Mouse (Mus musculus): ENCODE measurements around the gene Ubap1.

The Ubap1 gene

GRCm38 (mm10) chr4:41348584-41349198, at the start of gene Ubap1:
Gene Ubap1 (plus strand): TSS chr4:41348996.
- DNase-seq (ENCODE audit: low read depth, low spot score) = peak; percentile 97

DNA sequence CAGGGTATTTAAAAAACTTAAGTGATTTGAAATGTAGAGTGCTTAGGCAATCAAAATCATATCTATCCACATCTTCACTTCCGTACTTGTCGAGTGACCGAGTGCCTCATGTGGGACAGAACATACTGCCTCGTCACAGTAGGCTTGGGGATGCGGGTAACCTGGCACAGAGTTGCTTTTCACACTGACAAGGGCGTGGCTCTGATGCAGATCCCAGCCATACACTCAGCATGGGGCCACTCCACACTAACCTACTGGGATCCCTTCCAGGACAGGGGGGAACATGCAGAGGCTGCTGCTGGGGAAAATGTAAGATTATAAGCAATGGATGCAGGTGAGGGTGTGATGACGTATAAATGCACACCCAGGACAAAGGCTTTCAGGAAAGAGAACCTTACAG, 45.1 kb upstream of the Ubap1 start:
- no peak for DNase-seq (ENCODE audit: low read depth, low spot score)

DNA sequence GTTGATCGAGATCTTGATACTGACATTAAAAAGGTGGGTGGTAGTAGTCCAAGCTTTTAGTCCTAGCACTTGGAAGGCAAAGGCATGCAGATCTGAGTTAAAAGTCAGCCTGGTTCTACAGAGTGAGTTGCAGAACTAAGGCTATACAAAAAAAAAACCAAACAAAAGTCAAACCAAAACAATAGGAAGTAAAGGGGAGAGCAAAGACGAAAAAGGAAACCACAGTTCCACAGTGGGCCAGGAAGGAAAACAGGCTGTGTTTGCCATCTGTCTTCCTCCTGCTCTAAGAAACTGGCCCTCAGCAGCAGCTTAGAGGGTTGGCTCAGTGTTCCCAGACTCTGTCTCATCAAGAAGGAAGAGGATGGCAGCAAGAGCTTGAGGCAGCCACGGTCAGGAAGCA, 44.5 kb upstream of the Ubap1 start:
- no peak for DNase-seq (ENCODE audit: low read depth, low spot score)

GRCm38 (mm10) chr4:41307406-41307805, 41.4 kb upstream of the Ubap1 start:
- no peak for DNase-seq (ENCODE audit: low read depth, low spot score)

GRCm38 (mm10) chr4:41310567-41311563, 37.9 kb upstream of the Ubap1 start:
- no peak for DNase-seq (ENCODE audit: low read depth, low spot score)

DNA sequence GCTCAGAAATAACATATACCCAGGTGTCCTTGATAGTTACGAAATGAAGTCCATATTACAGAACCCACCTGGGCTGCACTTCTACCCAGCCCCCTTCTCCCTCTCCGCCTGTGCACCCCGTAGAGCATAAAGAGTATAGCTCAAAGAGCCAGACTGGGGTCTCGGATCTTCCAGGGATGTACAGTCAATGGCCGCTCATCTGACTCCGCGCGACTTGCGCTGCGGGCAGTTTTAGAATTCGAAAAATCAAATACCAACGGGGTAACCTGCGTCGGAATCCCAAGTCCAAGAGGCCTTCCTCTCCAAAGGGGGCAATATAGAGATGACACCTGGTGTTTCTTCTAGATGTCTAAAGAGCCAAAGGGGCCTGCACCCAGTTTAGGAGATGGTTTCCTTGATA, 35.1 kb upstream of the Ubap1 start:
- no peak for DNase-seq (ENCODE audit: low read depth, low spot score)

DNA sequence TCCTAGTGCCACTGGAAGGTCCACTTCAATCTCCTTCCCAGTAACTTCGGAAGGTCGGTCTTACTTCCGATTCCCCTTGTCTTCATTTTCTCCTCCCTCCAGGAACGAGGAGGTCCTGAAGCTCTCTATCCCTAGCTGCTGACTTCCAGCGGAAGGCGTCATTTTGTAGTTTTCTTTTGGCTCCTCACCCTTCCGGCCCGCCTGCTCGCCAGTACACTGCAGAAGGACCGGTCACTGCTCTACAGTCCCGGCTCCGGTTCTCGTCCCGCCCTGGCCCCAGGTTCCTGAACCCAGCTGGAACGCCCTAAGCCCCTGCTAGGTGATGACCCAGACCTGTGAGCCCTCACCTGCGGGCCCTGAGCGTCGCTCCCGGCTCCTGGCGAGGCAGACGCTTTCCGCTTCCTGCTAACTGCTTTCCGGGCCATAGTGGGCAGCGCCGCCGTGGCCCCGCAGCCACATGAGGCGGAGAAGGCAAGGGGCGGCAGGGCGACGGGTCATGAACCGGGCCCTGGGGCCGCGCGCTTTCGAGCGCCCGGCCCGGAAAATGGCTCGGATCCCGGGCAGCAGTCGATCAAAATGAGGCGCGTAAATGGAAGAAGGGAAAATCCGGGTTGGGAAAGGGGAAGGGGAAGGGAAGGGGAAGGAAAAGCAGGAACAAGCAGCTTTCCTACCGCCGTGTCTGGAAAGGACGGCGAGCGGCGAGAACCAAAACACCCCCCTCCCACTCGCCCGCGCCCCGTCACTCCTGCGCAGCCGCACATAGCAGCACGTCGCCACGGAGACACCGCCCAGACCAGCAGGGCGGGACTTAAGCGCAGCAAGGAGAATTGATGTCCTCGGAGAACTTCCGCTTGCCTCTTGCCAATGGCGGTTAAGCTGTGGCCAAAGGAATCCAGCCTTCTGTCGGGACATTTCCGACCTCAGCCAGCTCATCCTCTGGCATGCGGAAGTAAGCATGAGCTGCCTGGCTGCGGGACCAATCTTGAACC, 34.4 kb upstream of the Ubap1 start, which contains the start of gene Dcaf12:
Dcaf12 (minus strand) TSS at position 749 of the 989 bp plus-strand sequence.
- peak; percentile 94 for DNase-seq (ENCODE audit: low read depth, low spot score)

DNA sequence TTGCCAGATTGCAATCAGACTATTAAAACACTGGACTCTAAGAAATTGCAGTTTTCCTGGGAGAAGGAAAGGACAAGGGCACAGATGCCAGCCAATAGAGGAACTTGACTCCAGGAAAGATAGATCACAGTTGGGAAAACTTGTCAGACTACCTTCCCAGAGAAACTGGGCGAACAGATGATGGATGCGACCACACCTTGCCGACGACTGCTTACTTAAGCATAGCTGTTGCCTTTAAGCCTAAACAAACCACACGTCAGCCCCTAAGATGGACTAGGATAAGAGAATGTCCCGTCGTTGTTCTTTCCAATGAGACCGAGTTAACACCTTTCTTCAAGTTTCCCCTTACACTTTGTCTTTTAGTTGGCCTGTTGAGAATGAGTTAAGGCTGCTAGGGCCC, 33.6 kb upstream of the Ubap1 start:
- no peak for DNase-seq (ENCODE audit: low read depth, low spot score)

- no peak for DNase-seq (ENCODE audit: low read depth, low spot score)
Measured at GRCm38 (mm10) chr4:41318267-41318666, 30.5 kb upstream of the Ubap1 start.

DNA sequence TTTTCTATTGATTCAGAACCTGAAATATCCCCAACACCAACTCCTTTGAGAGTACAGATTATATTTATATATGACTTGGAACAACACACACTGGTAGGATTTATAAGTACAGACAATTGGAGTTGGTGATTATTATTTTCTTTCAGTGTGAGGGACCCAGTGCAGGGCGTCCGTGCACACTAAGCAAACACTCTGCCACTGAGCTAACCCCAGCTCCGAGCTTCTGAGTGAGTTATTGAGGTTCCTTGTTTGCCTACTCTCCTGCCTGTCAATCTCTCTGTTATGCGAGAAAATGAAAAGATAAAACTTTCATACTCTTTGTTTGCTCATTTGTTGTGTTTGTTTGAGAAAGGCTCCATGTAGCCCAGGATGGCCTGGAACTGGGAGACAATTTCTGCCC, 27.8 kb upstream of the Ubap1 start:
- no peak for DNase-seq (ENCODE audit: low read depth, low spot score)

GRCm38 (mm10) chr4:41326876-41327275, 21.9 kb upstream of the Ubap1 start:
- no peak for DNase-seq (ENCODE audit: low read depth, low spot score)

- no peak for DNase-seq (ENCODE audit: low read depth, low spot score)
Measured at GRCm38 (mm10) chr4:41329481-41329880, 19.3 kb upstream of the Ubap1 start.

- DNase-seq (ENCODE audit: low read depth, low spot score) = no peak
Measured at GRCm38 (mm10) chr4:41331085-41331484, 17.7 kb upstream of the Ubap1 start.

- DNase-seq (ENCODE audit: low read depth, low spot score) = no peak
Measured at GRCm38 (mm10) chr4:41331698-41332421, 16.9 kb upstream of the Ubap1 start.

GRCm38 (mm10) chr4:41336546-41336945, 12.2 kb upstream of the Ubap1 start:
- no peak for DNase-seq (ENCODE audit: low read depth, low spot score)

- no peak for DNase-seq (ENCODE audit: low read depth, low spot score)
Measured at GRCm38 (mm10) chr4:41340912-41341550, 7.8 kb upstream of the Ubap1 start.

DNA sequence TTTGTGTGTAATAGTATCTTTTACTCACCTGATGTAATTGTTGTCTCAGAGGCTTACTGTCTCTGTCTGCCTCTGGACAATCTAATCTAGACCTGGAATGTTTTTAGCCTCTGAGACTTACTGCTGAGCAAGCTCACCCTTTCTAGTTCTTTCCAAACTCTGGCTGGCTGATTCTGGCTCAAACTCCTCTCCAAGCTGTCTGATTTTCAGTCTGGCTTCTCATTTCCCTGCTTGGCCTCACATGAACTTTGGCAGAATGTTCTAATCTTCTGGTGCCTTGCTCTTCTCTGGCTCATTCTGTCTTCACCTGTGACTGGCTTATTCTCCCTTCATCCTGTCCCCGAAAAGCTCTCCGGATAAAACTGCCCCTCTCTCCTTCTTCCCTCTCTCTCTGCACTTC, 2.8 kb upstream of the Ubap1 start:
- DNase-seq (ENCODE audit: low read depth, low spot score) = no peak

- DNase-seq (ENCODE audit: low read depth, low spot score) = no peak
Measured at GRCm38 (mm10) chr4:41347839-41348238, 957 bp upstream of the Ubap1 start.

DNA sequence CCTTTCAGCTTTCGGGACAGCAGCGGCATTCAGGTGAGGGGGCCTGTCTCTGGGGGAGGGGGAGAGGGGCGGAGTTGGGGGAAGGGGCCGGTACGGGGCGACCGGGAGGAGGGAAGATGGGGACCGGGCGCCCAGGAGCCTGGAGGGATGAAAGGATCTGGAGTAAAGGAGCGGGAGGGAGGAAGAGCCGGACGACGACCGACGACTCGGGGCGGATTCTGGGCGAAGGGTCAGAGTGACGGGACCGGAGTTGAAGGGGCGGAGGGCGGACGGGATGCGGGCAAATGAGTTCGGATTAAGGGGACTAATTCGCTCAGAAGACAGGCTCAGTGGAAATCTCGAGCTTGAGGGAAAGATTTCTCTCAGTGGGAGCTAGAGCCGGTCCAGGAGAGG, 399 bp downstream of the Ubap1 start:
- DNase-seq (ENCODE audit: low read depth, low spot score) = peak; percentile 5

- DNase-seq (ENCODE audit: low read depth, low spot score) = no peak
Measured at GRCm38 (mm10) chr4:41352758-41353157, 4.0 kb downstream of the Ubap1 start.

Data from forelimb bud, embryonic 11.5 days (tissue).